Mouse (Mus musculus) spleen, postnatal 4 days (tissue): Measurements from ENCODE around the gene H2-D1.
"Not testable (repeated sequence)": the region's sequence is repeated elsewhere in the genome, so short reads cannot be mapped to it uniquely, and the experiment has no call there.

ENCODE experiments used
- DNase-seq, 2 experiments: peaks; one replicate each; pipeline ENCODE4 v3.0.0; 2022; ENCODE audit warnings: low spot score in 2 of 2

Gene H2-D1

GRCm38 (mm10) chr17:35257378-35257777, 5.2 kb upstream of the H2-D1 start:
- DNase-seq, result no peak

- DNase-seq, result peak; percentile 94 to 98
Measured at GRCm38 (mm10) chr17:35257824-35258491, 4.6 kb upstream of the H2-D1 start.

DNA sequence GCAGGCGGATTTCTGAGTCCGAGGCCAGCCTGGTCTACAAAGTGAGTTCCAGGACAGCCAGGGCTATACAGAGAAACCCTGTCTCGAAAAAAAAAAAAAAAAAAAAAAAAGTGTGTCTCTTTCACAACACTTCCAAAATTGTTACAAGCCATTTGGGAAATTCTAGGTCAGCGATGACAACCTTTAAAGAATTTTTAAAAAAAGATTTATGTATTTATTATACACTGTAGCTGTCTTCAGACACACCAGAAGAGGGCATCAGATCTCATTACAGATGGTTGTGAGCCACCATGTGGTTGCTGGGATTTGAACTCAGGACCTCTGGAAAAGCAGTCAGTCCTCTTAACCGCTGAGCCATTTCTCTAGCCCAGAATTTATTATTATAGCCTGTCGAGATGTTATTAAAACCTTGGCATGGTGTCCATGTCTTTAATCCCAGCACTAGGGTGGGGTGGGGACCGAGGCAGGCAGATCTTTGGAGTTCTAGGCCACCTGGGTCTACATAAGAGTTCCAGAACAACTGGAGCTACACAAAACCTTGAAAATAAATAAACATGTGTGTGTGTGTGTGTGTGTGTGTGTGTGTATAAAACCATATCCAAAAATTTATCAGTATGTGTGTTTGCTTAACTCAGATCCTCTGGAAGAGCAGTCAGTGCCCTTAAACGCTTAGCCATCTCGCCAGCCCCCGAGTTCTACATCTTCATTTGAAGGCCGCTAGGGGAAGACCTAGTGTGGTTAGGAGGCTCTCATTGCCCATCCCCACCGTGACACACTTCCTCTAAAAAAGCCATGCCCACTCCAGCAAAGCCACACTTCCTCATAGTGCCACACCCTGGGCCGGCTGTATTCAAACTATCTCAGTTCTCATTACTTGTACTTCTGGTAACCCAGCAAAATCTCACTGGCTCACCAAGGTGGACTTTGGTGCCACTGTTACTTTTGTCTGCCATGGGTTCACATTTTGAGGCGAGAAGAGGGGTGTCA, 3.7 kb upstream of the H2-D1 start:
- DNase-seq, result peak; percentile 78 to 85

DNA sequence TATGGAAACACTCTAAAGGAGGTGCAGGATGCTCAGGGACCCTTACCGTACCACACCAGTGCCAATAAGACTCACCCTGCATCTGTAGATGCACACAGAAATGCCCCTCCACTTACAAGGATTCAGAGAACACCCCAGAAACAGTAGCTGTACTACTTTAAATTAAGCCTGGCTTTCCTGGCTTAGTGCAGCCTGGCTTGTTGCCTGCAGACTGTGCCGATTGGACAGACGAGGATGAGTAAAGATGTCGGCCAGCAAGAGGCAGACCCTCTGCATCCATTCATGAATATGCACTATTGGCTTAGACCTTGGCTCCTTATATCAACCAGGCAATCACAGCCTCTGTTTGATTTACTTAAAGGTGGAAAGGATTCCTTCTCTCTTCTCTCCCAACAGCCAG, 2.9 kb upstream of the H2-D1 start:
- no peak for DNase-seq

GRCm38 (mm10) chr17:35261651-35262050, 879 bp upstream of the H2-D1 start:
- DNase-seq, result peak in 1 of 2 experiments; percentile 65

DNA sequence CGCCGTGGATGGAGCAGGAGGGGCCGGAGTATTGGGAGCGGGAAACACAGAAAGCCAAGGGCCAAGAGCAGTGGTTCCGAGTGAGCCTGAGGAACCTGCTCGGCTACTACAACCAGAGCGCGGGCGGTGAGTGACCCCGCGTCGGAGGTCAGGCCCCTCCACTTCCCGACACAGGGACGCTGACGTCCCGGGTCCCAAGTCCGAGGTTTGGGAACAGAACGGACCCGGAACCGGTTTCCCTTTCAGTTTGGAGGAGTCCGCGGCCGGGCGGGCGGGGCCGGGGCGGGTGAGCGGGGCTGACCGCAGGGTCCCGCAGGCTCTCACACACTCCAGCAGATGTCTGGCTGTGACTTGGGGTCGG, 973 bp downstream of the H2-D1 start:
- no peak for DNase-seq

- peak in 1 of 2 experiments; percentile 55 for DNase-seq
Measured at GRCm38 (mm10) chr17:35267399-35268086, 5.0 kb downstream of the H2-D1 start.

DNA sequence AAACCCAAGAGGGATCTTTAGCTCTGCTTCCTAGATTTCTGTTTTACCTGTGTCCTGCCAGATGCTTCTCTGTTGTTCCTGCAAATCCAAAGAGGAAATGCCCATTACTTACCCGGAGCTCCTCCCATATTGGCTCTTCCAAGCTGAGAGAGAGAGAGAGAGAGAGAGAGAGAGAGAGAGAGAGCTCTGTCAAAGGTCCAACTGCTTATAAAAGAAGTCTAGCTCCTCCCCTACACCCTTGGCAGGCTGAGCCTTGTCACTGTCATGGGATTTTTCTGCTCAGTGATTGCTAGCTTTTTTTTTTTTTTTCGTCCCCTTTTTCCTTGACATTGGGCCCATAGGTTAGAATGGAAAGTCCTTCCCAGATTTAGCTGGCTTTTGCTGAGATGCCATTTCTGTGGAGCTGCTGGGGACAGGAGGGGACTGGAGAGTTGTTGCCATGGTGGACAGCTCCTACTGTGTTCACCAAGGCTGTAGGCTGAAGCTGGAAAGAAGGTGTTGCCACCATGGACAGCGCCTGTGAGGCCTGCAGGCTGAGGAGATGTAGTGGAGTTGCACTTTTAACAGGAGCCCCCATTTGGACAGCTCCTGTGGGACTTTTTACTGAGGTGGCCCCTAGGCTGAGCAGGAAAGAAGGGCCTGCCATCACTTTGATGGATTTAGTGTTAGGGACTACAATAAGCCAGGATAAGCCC, 7.3 kb downstream of the H2-D1 start:
- peak; percentile 48 to 77 for DNase-seq

GRCm38 (mm10) chr17:35272249-35272648, 9.7 kb downstream of the H2-D1 start:
- DNase-seq, result peak in 1 of 2 experiments; percentile 53

DNA sequence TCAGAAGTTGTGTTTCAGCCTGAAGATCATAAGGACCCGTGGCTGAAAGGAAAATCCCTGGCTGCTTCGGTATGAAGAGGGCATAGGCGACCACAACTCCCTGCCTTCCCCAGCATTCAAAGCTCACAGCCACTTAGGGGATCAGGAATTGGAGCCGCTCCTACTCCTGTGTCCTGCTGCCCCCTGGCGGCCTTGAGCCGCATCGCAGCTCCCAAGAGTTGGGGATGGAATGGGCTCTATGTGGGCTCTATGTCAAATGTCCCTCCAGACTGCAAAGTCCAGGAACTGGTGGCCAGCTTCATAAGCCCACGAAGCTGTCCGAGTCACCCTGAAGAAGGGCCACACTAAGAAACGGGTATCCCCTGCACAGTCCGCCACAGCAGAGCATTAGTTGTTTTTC, 12.2 kb downstream of the H2-D1 start:
- DNase-seq, result peak; percentile 81 to 96

DNA sequence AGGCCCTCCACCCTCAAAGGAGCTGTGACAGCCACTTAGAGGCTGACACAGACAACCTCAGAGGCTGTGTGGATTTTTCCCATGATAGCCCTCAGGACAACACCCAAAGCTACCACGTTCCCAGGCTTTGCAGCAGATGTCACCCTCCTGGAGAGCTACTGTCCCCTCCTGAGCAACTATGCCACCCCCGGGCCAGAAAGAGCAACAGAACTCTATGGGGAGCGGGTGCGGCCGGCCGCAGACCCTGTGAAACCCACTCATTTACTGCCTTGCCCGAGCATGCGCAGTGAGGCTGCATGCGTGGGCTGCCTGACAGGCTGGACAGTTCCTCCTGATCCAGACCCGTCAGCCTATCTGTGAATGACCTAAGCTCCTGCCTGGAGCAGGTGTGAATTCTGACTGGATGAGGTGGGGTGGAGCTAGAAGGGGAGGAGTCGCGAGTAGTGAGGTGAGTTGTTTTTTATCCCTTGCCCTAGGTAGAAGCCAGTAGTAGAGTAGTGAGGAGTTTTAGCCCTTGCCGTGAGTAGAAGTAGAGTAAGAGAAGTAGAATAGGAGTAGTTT, 13.9 kb downstream of the H2-D1 start:
- peak in 1 of 2 experiments; percentile 52 for DNase-seq

DNA sequence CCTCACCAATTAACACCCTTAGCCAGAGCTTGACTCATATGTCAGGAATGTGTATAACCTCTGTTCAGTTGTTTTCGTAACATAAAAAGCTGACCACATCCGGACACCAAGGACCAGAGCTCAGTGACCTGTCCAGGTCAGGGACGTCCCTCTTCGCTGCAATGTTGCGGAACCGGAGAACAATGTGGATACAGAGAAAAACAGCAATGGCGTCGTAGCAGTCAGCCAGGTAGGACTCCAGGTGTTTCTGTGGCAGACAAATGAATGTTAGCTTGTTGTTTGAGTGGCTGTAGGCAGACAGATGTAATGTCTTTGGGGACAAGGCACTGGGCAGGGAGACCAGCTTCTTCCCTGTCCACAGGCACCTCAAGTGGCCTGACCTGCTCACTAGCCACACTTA, 15.5 kb downstream of the H2-D1 start:
- no peak for DNase-seq

DNA sequence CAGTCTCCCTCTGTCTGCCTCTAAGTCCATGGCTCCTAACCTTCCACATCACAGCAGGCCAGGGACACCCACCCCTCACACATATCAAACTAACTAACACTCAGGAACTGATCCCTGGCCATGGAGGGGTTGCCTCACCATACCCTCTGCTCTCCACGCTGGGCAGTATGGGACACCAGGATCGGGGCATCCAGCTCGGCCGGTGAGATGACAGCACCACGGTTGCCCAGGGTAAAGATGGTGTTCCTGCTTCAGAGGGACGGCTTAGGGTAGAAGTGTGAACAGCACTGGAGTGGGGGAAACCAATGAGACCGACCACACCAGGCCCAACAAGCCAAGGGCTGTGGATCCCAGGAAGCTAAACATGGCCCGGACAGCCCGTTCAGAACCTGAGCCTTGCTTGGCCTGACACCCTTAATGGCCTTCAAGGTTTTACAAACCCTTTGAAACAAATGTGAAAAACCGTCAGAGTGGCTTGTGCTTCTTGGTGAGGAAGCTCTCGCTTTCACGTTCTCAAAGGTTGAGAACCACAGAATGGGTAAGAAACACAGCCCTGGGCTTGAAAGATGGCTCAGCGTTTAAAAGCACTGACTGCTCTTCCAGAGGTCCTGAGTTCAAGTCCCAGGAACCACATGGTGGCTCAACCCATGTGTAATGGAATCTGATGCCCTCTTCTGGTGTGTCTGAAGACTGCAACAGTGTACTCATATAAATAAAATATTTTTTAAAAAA, 16.6 kb downstream of the H2-D1 start:
- DNase-seq, result peak in 1 of 2 experiments; percentile 62

- DNase-seq, result no peak
Measured at GRCm38 (mm10) chr17:35280276-35280675, 17.7 kb downstream of the H2-D1 start.

DNA sequence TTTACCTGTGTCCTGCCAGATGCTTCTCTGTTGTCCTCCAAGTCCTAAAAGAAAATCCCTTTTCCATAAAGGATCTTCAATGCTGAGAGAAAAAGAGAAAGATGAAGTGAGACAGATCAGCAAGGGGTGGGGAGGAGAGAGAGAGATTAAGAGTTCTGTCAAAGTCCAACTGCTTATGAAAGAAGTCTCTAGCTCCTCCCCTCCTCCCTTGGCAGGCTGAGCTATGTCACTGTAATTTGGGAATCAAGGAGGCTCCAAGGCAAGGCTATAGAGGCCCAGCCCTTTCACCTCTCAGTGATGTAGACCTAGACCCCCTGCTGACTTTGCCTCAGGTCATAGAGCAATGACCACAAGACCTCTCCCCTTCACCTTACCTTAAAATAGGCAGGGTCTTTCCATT, 22.9 kb downstream of the H2-D1 start:
- no peak for DNase-seq

DNA sequence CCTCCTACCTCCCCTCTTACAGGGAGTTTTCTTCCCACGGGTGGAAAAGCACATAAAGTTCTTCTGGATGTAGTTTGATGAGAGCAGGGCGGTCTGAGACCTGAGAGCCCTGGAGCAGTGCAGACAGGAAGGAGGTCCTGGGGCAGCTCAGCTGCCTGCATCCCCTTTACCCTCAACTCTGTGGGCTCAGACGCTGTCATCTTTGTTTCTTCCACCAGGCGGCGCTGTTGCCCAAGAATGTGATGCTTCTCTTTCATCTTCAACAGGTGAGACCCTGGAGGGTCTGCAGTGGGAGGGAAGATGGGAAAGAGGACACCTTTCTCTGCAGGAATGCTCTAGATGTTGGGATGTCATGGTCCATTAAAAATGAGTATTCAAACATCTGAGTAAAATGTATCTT, 33.3 kb downstream of the H2-D1 start:
- peak; percentile 67 to 89 for DNase-seq

DNA sequence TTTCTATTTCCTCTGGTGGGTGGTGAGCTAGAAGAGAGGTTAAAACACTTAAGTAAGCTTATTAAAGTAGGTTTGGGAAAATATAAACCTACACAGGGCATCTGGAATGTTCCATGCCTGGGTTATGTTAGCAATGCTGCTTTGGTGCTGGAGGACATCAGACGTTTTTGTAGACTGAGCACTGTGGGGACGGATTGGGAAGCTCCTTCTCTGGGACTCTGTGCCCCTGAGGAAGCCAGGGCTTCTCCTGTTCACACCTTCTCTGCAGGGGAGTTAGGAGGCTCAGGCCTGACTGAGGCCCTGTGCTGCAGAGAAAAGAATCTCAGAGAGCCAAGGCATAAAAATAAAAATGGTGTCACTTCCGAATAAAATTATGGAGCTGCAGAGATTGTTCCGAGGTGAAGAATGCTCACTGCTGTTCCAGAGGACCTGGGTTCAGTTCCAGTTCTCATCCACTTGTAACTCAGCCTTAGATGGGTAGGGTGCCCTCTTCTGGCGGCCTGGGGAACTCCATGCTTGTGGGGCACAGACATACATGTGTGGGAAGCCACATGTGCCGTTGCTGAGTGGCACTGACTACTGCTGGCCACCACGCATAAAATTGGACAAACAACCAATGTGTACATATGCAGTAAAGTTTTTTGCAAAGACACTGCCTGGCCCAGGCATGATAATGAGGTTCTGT, 37.9 kb downstream of the H2-D1 start:
- DNase-seq, result not testable (repeated sequence)

DNA sequence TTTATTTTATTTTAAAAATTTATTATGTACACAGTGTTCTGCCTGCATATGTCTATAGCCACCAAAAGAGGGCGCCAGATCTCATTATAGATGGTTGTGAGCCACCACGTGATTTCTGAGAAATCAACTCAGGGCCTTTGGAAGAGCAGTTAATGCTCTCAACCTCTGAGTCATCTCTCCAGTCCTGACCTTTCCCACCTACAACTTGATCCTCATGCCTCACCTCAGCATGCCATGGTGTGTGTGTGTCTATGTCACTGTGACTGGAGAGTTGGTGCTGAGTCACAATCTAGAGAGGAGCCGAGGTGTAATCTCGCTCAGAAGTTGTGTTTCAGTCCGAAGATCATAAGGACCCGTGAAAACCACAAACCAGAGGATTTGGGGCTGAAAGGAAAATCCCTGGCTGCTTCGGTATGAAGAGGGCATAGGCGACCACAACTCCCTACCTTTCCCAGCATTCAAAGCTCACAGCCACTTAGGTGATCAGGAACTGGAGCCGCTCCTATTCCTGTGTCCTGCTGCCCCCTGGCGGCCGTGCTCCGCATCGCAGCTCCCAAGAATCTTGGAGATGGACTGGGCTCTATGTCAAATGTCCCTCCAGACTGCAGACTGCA, 39.2 kb downstream of the H2-D1 start:
- peak; percentile 87 to 99 for DNase-seq

DNA sequence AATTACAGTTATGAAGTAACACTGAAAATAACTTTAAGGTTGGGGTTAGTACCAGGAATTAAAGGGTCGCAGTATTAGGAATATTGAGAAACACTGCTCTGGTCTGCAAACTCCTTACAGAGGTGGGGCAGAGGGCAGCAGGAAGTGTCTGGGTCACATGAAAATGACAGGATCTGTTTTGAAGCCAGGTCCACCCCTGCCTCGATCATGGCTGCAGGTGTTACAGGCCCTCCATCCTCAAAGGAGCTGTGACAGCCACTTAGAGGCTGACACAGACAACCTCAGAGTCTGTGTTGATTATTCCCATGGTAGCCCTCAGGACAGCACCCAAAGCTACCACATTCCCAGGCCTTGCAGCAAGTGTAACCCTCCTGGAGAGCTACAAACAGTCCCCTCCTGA, 40.7 kb downstream of the H2-D1 start:
- no peak for DNase-seq
